Mouse (Mus musculus) limb, embryonic 10.5 days (tissue): ENCODE measurements around the gene Gm14124. TPM values are rescaled to one million over a fixed set of nuclear protein-coding genes. Genes with fewer than 3 reads are reported as not detected.

ENCODE experiments used
- polyA plus RNA-seq: library from polyadenylated mRNA; unstranded; fragments of >200 nt; fragmentation: Nextera tagmentation; extraction: Ambion mirVana; gene quantifications from 2 replicates; pipeline ENCODE4 v1.2.1, GENCODE M21; 2016

The Gm14124 gene
- polyA plus RNA-seq, 1 experiment from 2014 or later, result 0.09 TPM

Other genes with a start within 250 kb of the Gm14124 start
- gene Zfp120, start 120.8 kb upstream of the Gm14124 start, polyA plus RNA-seq, result 6.0 and 6.2 TPM in 2 replicates
- not detected in 2 replicates for gene Gm10770, start 77.8 kb upstream of the Gm14124 start, polyA plus RNA-seq
- not detected in 2 replicates for gene Gm14139, start 75.8 kb upstream of the Gm14124 start, polyA plus RNA-seq
- gene Zfp937, start 39.4 kb upstream of the Gm14124 start, polyA plus RNA-seq, result 13.6 TPM in 2 replicates
- gene Gm21994, start 1.9 kb upstream of the Gm14124 start, polyA plus RNA-seq, result 6.4 and 6.8 TPM in 2 replicates
- 3.8 and 4.0 TPM in 2 replicates for gene Gm10130, start 66.2 kb downstream of the Gm14124 start, polyA plus RNA-seq
- gene 3300002I08Rik, start 105.2 kb downstream of the Gm14124 start, polyA plus RNA-seq, result 9.4 and 12.1 TPM in 2 replicates
- gene Zfp442, start 194.0 kb downstream of the Gm14124 start, polyA plus RNA-seq, result 10.5 and 12.4 TPM in 2 replicates
- 0.14 and 0.23 TPM in 2 replicates for gene Zfp345, start 227.6 kb downstream of the Gm14124 start, polyA plus RNA-seq